Mouse (Mus musculus) urinary bladder, postnatal 36 days (tissue): ENCODE data around the gene Clec4g.
A peak's percentile ranks its signal among the peaks of the same experiment; 100 is the strongest.

Experiments used
- DNase-seq, 2 experiments: peaks; one replicate each; pipeline ENCODE4 v3.0.0; 2022; ENCODE audit warnings: low spot score in 2 of 2, mixed read lengths in 1 of 2

Gene Clec4g

GRCm38 (mm10) chr8:3679236-3679635 lies 41.2 kb downstream of the Clec4g start:
- DNase-seq: no peak

DNA sequence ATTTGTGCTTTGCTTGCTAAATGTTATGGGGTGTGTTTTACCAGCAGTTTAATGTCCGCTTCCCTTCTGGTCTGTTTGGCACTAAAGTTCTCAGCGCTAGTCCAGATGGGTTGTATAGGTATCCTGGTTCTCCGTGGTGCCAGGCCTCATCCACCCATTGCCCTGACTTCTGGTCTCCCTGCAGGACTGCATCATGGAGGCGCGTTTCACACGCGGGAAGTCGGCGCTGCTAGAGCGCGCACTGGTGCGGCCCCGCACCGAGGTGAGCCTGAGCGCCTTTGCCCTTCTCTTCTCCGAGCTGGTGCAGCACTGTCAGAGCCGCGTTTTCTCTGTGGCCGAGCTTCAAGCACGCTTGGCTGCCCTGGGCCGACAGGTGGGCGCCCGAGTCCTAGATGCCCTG lies 41.6 kb downstream of the Clec4g start:
- DNase-seq: no peak

- peak in 1 of 2 experiments; percentile 15 for DNase-seq
Observed at GRCm38 (mm10) chr8:3676993-3677579, 43.4 kb downstream of the Clec4g start.

DNA sequence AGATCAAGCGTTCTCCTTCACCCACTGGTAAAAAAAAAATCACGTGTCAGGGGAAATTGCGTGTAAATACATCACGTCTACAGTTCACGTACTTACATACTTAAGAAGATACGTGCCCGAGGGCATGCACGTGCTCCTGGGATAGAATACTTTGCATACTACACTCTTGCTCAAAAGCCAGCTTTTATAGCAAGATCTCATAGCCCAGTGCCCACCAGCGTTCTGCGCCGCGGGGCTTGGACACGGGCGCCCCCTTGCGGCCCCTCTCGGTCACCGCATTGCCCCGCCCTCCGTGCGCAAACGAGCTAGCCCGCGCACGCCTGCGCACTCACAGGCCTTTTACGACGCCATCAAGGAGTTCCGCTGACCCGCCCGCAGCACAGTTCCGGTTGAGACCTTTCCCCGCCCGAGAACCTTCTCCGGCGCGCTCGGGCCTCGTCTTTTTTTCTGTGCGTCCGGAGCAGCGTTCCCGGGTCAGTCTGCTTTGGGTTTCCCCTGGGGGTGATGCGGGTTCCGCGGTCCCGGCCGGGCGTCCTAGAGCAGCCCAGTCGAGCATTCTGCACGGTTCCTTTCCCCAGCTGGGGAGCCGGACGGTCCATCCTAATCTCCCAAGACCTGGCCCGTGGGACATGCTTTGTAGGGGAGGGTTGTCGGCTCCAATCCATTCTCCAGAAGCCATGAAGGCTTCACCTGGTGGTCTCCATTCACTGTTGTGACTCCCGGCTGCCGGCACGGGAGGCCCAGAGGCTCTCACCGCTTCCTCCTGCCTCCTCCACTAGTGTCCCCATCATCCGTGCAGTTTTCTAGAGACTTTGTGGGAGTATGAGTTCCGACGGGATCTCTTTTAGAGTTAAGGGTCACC lies 44.1 kb downstream of the Clec4g start, which contains the start of gene Trappc5:
TSS of gene Trappc5 (plus strand) at position 169 of the 862 bp plus-strand sequence.
- peak; percentile 90 to 92 for DNase-seq

DNA sequence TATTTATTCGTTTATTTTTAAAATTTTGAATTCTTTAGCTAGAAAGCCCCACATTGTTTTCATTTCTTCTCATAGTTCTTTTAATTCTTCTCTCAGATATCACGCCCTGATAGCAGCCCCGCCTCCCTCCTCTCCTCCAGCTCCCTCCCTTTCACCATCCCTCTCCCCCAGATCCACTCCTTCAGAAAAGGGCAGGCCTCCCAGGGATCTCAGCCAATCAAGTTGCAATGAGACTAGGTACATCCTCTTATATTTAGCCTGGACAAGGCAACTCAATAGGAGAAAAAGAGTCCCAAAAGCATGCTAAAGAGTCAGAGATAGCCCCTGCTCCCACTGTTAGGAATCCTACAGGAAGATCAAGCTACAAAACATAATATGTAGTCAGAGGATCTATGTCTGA lies 45.8 kb downstream of the Clec4g start:
- DNase-seq: no peak

DNA sequence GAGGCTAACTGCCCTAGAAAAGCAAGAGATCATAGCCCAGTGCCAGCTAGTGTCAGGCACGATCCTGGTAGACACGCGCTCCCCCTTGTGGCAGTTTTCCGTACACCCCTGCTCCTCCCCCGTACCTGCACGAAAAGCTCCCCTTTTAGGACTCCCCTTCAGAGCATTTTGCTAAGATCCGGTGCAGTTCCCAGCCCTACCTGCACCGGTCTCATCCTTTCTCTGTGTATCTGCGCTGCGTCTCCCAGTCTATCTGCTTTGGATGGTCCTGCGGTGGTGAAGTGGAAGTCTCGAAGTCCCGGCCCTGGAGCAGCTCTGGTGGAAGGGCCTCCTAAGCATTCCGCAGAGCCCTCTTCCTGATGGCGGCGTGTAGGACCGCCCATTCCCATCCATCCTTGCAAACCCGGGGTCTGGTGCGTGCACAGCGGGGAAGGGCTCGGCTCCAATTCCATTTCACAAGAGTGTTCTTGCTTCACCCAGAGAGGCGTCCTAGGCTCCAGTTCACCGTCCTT lies 48.4 kb downstream of the Clec4g start, which contains the start of gene Fcor:
TSS of gene Fcor (minus strand) at position 383 of the 512 bp plus-strand sequence.
- peak; percentile 75 to 83 for DNase-seq

DNA sequence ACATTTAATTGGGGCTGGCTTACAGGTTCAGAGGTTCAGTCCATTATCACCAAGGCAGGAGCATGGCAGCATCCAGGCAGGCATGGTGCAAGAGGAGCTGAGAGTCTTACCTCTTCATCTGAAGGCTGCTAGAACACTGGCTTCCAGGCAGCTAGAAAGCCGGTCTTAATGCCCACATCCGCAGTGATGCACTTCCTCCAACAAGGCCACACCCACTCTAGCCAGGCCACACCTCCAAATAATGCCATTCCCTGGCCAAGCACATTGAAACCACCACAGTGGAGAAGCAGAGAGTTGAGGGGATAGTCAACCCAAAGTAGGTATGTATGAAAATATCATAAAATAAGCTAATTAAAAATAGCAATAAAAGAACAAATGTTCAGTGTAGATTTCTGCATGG lies 50.1 kb downstream of the Clec4g start:
- DNase-seq: no peak

DNA sequence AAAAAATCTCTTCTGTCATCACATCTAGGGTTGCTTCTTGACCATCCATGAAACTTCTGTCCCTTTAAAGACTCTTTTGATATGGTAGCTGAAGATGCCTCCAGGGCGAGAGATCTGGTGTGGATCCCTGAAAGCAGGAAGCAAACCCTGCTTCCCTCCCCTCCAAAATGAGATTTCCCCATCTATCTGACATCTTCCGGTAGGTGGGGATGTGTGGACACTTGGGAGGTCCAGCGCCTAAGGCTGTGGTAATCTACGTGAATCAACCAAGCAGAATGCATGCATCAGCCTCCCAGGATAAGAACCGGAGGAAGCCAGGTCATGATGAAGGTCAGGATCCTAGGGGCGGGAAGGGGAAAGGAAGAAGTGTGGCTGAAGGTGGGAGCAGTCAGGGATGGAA lies 54.9 kb downstream of the Clec4g start, which contains the start of gene Mcemp1:
TSS of gene Mcemp1 (plus strand) at position 248 of the 400 bp plus-strand sequence.
- DNase-seq: no peak

DNA sequence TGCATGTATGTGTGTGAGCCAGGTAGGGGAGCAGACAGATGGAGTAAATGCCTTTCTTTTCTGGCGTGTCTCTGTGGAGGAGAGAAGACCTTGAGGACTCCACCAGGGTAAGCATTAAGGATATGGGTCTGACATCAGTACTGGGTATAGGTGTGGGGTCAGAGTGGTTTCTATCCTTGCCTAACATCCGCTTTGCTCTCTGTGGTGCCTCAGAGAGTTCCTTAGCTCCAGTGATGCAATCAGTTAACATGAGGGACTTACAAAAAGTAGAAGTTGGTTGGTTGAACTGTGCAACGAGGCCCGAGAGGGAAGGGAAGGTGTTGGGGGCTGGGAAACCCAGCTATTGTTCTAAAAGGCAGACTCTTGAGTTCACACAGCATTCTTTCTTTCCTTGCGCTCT lies 56.0 kb downstream of the Clec4g start:
- DNase-seq: no peak

DNA sequence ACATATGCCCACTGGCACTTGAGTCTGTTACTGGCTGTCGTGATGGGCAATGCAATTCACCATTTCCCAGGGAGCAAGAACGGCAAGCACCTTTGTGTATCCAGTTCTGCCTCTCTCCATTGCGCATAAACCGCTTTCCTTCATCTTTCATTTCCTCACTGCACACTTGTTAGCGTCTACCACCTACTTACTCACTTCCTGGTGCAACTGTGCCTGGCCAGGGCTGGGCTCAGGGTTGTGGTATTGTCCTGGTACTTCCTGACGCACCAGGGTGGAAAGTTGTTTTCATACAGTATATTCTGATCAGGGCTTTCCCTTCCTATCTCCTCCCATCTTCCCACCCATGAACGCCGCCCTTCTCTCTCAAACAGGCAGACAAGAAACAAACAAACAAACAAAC lies 59.6 kb downstream of the Clec4g start:
- no peak for DNase-seq
